Mouse (Mus musculus): ENCODE measurements around the gene Rinl.

Gene Rinl

DNA sequence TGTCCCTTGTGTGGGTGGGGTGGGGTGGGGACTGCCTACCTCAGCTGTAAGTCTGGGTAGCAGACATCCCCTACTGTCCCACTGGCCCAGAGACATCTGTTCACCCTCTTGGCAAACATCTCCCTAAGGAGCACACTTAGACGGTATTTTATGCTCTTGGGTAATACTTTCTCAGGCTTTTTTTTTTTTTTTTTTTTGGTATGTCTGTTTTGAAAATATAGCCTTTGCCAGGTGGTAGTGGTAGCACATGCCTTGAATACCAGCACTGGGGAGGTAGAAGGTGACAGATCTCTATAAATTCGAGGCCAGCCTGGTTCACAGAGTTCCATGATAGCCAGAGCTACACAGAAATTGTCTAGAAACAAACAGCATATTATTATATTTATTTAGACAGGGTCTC, 35.2 kb downstream of the Rinl start:
- DNase-seq (ENCODE audit: low spot score in 2 of 2): no peak

DNA sequence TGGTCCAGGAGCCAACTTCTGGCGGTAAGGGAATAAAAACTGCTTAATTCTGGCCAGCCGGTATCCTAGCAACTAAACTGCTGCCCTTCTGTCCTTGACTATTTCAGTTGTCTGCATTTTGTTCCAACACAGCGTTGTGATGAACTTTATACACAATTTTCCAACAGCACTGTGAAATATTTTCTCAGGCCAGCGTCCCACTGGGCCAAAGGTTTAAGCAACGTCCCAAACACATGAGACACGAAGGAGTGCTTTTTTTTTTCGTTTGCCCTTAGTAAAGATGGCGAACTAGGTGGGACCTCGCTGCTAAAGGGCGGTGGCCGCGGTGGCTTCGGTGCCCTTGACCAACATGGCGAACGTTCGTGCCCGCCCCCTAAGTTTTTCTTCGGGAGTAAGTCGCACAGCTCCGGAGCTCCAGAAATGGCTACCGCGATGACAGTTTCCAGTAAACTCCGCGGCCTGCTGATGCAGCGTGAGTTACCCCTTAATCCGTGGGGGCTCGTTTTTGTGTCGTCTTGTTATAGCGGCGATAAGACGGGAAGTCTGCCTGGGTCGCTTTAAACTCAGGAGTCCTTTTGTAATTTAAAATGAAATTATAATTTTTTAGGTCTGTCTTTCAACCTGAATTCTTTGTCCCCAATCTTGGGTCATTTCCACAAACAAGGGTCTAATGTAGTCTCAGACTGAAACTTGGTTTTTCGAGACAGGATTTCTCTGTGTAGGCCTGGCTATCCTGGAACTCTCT, 36.3 kb downstream of the Rinl start, which contains the start of gene Ech1:
TSS of gene Ech1 (plus strand) at position 277 of the 745 bp plus-strand sequence.
- DNase-seq (ENCODE audit: low spot score in 2 of 2): peak; percentile 78 to 79

DNA sequence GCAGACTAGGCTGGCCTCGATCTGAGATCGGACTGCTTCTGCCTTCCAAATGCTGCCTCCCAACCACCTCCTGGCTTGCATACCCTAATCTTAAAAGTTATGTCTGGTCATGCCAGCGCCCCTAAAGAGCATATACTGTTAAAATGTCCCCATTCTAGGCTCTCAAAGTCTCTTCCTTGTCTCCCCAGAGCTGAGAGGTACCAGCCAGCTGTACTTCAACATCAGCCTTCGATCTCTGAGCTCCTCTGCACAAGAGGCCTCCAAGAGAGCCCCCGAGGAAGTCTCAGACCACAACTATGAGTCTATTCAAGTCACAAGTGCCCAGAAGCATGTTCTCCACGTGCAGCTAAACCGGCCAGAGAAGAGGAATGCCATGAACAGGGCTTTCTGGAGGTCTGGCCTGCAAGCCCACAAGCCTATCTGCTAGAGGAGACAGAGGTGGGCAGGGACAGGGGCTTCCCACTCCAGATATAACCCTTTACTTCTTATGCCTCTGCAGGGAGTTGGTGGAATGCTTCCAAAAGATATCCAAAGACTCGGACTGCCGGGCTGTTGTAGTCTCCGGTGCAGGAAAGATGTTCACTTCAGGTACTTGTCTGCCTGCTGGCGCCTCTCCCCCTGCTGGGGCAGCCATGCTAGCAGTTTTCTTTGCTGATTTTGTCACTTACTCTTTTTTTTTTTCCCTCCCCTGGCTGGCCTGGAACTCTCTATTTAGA, 37.1 kb downstream of the Rinl start:
- no peak for DNase-seq (ENCODE audit: low spot score in 2 of 2)

DNA sequence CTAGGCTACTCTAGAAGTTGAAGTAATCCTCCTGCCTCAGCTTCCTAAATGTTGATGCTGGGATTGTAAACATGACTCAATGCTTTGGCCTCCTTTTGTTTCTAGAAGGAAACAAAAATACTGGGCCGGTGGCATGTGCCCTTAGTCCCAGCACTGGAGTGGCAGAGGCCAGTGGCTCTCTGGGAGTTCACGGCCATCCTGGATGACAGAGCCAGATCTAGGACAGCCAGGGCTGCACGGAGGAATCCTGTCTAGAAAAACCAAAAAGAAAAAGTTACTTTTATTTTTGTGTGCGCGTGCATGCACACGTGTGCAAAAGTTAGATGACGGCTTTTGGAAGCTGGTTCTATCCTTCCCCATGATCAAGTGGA, 37.6 kb downstream of the Rinl start:
- DNase-seq (ENCODE audit: low spot score in 2 of 2): no peak

DNA sequence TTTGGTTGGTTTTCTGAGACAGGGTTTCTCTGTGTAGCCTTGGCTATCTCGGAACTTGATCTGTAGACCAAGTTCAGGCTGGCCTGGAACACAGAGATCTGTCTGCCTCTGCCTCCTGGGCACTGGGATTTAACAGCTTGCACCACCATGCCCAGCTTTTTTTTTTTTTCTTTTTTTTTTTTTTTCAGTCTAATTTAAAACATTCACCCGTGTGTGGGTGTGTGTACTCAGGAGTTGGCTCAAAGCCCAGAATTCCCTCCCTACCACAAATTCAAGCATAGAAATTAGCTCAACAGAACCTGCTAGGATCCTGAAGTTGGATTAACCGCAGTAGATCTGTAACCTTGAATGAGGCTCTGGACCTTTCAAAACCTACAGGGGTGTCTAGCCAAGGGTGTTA, 38.6 kb downstream of the Rinl start:
- DNase-seq (ENCODE audit: low spot score in 2 of 2): no peak

DNA sequence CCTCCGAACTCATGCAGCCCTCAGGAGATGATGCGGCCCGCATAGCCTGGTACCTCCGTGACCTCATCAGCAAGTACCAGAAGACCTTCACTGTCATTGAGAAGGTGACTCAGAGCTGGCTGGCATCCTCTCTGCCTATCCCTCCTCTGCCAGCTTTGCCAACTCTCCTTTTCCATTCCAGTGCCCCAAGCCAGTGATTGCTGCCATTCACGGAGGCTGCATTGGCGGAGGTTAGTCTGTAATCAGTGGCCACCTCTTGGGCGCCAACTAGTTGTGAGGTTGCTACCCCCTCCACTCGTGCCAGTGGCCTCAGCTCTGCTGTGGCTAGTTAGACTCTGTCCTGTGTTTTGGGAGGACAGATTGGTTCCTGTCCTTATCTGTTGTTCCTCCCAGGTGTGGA, 41.1 kb downstream of the Rinl start:
- DNase-seq (ENCODE audit: low spot score in 2 of 2): no peak

DNA sequence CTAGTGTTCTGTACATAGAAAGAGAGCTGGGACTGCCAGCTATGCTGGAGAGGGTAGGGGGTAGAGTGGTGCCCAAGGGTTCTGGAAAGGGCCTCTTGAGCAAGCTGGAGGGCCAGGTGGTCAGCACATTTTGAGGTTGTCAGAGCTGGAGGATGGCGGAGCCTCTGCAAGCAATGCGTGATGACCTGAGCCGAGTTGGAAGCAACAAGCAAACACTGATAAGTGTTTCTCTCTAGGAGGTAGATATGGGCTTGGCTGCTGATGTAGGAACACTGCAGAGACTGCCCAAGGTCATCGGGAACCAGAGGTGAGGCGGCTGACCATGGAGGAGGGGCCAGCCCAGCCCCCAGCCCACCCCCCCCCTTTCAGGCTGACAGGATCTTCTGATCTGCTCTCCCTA, 42.2 kb downstream of the Rinl start:
- DNase-seq (ENCODE audit: low spot score in 2 of 2): no peak

DNA sequence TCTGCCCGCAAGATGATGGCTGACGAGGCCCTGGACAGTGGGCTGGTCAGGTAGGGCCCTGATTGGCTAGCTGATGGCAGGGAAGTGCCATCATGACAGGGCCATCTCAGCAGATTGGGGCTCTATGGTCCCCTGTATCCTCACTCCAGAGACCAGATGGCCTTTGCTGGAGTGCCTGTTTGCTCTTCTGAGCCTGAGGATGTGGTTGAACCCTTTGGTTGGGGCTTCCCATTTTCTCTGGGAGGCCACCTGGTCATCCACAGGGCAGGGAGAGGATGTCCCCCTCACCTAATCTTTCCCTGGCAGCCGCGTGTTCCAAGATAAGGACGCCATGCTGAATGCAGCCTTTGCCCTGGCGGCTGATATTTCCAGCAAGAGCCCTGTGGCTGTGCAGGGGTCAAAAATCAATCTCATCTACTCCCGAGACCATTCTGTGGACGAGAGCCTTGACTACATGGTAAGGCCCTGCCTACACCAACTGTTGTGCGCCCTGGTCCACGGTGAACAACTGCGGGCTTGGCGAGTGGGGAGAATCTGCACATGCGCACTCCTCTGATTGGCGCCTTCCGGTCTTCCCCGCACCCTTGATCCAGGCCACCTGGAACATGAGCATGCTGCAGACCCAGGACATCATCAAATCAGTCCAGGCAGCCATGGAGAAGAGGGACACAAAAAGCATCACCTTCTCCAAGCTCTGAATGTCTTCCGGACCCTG, 42.8 kb downstream of the Rinl start:
- DNase-seq (ENCODE audit: low spot score in 2 of 2): no peak

DNA sequence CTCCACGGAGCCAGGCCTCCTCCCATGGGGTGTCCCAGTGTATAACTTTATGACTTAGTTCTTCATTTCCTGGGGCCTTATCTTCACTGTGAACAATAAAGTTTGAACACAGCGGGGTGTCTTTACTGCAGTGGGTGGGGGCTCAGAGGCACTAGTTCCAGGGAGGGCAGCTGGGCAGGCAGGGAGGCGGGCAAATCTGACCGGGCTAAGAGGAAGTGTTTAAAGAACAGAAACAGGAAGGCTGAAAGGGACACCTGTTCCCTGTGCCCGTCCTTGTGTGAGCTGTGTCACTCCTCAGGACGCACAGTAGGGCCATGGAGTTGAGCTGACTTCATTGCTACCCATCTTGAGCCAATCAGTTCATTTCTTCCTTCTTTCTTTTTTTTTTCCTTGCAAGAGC, 43.4 kb downstream of the Rinl start:
- no peak for DNase-seq (ENCODE audit: low spot score in 2 of 2)

DNA sequence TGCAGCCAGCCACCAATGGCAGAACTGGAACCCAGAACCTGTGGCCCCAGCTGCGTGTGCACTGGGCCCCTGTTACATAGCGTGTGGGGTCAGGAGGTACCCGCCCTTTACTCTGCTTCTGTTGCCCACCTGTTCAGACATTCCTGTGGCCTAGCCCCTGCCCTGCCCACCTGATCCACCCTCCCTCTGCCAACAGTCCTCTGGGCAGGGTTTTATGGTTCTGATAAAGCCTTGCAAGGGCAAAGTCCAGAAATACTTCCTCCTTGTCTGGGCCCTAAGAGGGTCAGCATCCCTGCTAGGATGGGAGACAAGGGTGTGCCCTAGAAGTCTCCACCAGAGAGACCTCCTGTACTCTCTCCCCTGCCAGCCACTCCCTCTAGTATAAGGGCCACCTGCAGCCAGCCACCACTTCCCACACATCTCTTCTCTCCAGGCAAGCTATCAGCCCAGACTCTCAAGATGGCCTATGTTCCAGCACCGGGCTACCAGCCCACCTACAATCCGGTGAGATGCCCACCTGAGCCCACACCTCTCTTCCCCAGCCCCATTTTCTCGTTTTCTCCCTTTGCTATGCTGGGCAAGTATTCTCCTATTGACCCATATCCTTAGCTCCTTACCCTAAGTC, 45.1 kb downstream of the Rinl start, which contains the start of gene Lgals4:
TSS of gene Lgals4 (plus strand) at position 132 of the 625 bp plus-strand sequence.
- no peak for DNase-seq (ENCODE audit: low spot score in 2 of 2)

DNA sequence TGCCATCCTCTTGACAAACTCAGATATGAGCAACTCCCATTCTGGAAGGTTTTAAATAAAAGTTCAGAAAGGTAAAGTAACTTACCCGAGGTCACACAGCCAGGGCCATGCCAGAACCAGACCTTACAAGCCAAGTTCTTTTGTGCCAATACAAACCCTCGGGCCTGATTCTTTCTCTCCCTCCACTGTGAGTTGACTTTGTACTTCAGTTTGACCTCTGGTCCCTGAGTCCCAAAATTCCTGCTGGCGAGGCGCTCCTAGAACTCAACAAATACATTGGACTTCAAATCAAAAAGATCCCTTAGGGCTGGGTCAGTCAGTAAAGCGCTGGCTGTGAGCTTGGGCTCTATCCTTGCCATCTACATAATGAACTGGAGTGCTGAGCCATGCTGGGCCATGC, 48.2 kb downstream of the Rinl start:
- no peak for DNase-seq (ENCODE audit: low spot score in 2 of 2)

DNA sequence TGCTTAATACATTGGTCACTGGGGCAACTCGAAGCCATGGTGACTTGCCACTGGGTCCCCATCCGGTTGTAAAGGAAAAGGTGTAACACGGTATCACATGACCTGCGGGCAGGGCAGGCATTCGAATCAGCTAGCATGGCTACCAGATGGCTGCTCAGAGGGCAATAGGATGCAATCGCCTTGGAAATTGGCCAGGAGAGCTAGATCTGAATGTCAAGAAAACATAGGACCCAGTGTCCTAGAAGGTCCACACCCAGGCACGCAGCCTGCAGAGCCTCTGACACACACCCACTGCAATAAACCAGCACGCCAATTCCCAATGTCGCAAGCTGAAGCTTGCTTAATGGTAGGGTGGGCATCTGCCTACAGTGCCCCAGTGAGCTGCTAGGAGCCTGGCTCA, 49.6 kb downstream of the Rinl start:
- DNase-seq (ENCODE audit: low spot score in 2 of 2): no peak

DNA sequence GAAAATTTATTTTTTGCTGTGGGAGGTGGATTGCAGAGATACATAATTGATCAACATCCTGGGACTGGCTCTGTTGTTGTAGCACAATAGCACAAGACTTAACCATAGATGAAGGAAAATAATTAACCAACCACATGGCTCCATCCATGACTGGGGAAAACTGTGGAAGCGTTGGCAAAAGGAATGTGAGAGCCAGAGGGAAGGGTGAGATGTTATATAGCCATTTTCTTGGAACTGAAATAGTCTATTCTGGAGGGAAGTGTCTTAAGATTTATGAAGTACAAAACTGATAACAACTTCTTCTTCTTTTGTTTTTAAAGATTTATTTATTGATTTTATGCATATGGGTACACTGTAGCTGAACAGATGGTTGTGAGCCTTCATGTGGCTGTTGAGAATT, 58.5 kb downstream of the Rinl start:
- no peak for DNase-seq (ENCODE audit: low spot score in 2 of 2)
